Mouse (Mus musculus): ENCODE measurements around the gene Krtap27-1. TPM values are rescaled to one million over a fixed set of nuclear protein-coding genes. Genes with fewer than 3 reads are reported as not detected.

Gene Krtap27-1
- not detected in 2 replicates for polyA plus RNA-seq (2012; rRNA removed)

DNA sequence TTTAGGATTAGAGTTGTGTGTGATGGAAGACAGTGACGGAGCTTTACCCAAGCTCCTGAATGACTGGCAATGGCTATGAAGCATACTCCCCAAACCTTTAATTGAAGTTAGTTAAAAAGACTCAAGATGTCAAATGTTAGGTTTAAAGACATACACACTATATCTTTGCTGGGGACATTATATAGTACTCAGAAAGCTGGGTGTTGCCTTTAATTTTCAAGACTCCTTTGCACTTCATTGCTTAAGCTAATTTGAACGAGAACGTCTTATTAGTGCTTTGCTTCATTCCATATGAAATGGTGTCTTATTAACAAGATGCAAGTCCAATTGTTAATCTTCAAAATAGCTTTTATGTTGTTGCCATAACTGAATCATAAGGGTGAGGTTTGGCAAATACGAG, at the start of gene Krtap27-1:
Krtap27-1 (minus strand) TSS at position 101 of the 400 bp plus-strand sequence.
- H3K27ac ChIP-seq (ENCODE audit: control insufficient read depth, insufficient read depth, low read length) = no peak within 1 kb of the TSS
- no peak for DNase-seq
- H3K4me1 ChIP-seq (replicated peaks; ENCODE audit: control insufficient read depth, insufficient read depth, low read length) = no peaks in the 10 kb centered on the region
- no peaks in the 10 kb centered on the region for H3K36me3 ChIP-seq (ENCODE audit: control insufficient read depth, insufficient read depth, low read length)
- no peak within 1 kb of the TSS for H3K4me3 ChIP-seq (ENCODE audit: control insufficient read depth, insufficient read depth, low read length)
- 93% methylated on average over 4 of the region's 4 CpGs for WGBS
- H3K27me3 ChIP-seq (ENCODE audit: control insufficient read depth, insufficient read depth, low read length) = no peaks in the 10 kb centered on the region
- TF ChIP-seq POLR2A (IDR thresholded peaks at IDR 0.05; ENCODE audit: control insufficient read depth, extremely low read depth, insufficient read depth, low read length, poor library complexity) (no peak), CTCF (IDR thresholded peaks at IDR 0.05; ENCODE audit: borderline replicate concordance, control insufficient read depth, extremely low read depth, insufficient read depth, low read length, poor library complexity) (no peak)

DNA sequence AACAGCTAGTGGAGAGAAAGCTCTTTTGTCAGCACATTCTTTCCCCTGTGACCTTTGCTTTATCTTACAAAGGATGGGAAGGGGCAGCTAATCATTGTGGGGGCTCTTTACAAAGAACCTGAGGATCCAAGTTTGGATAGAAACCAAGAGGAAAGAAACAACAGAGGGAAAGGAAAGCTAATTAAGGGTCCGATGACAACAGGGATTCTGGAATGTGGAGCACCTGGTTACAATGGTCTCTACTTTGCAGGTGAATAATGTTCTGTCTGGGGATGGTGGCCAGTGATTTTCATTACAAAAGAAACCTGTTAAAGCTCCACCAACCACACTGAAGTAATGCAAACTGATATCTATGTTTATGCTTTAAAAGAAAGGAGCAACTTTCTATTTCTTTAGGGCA, 48.6 kb upstream of the Krtap27-1 start:
- WGBS = 53% methylated on average over 1 of the region's 1 CpGs
- Histone ChIP-seq H3K27me3 (ENCODE audit: control insufficient read depth, insufficient read depth, low read length) (no peaks in the 10 kb centered on the region), H3K27ac (ENCODE audit: control insufficient read depth, insufficient read depth, low read length) (no peak overlapping the region), H3K4me3 (ENCODE audit: control insufficient read depth, insufficient read depth, low read length) (no peak overlapping the region), H3K36me3 (ENCODE audit: control insufficient read depth, insufficient read depth, low read length) (no peaks in the 10 kb centered on the region), H3K4me1 (replicated peaks; ENCODE audit: control insufficient read depth, insufficient read depth, low read length) (no peaks in the 10 kb centered on the region)
- TF ChIP-seq CTCF (IDR thresholded peaks at IDR 0.05; ENCODE audit: borderline replicate concordance, control insufficient read depth, extremely low read depth, insufficient read depth, low read length, poor library complexity) (no peak), POLR2A (IDR thresholded peaks at IDR 0.05; ENCODE audit: control insufficient read depth, extremely low read depth, insufficient read depth, low read length, poor library complexity) (no peak)
- no peak for DNase-seq

DNA sequence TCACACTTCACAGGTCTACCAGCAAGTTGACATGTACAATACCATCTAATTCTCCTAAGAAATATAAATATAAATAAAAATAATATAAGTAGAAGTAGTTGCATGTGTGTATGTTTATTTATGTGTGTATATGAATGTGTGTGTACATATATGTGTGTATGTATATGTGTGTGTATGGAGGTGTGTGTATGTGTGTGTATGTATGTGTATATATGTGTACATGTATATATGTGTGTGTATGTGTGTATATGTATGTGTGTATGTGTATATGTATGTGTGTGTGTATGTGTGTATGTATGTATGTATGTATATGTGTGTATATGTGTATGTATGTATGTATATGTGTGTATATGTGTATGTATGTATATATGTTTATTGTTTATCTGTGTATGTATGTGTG, 45.1 kb upstream of the Krtap27-1 start:
- Histone ChIP-seq H3K4me3 (ENCODE audit: control insufficient read depth, insufficient read depth, low read length) (no peak overlapping the region), H3K27me3 (ENCODE audit: control insufficient read depth, insufficient read depth, low read length) (no peaks in the 10 kb centered on the region), H3K36me3 (ENCODE audit: control insufficient read depth, insufficient read depth, low read length) (no peaks in the 10 kb centered on the region), H3K4me1 (replicated peaks; ENCODE audit: control insufficient read depth, insufficient read depth, low read length) (no peaks in the 10 kb centered on the region), H3K27ac (ENCODE audit: control insufficient read depth, insufficient read depth, low read length) (no peak overlapping the region)
- TF ChIP-seq CTCF (IDR thresholded peaks at IDR 0.05; ENCODE audit: borderline replicate concordance, control insufficient read depth, extremely low read depth, insufficient read depth, low read length, poor library complexity) = no peak
- TF ChIP-seq POLR2A (IDR thresholded peaks at IDR 0.05; ENCODE audit: control insufficient read depth, extremely low read depth, insufficient read depth, low read length, poor library complexity) = no peak
- DNase-seq = no peak

DNA sequence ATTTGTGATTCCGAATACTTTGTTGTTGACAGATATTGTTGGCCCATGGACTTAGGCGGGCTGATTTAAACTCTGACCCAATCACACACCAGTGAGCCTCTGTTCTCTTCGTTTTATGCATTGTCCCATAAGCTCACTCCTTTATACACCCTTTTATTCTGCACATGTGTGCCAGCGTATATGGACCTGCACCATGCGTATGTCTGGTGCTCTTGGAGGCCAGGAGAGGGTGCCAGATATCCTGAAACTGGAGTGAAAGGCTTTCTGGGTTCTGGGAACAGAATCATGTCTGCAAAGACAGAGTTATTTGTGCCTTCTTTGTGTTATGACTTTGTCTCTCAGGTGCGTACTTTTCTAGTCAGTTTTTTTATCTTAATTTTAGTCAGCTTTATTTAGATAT, 39.8 kb upstream of the Krtap27-1 start:
- Histone ChIP-seq H3K4me3 (ENCODE audit: control insufficient read depth, insufficient read depth, low read length) (no peak overlapping the region), H3K27ac (ENCODE audit: control insufficient read depth, insufficient read depth, low read length) (no peak overlapping the region), H3K27me3 (ENCODE audit: control insufficient read depth, insufficient read depth, low read length) (no peaks in the 10 kb centered on the region), H3K4me1 (replicated peaks; ENCODE audit: control insufficient read depth, insufficient read depth, low read length) (no peaks in the 10 kb centered on the region), H3K36me3 (ENCODE audit: control insufficient read depth, insufficient read depth, low read length) (no peaks in the 10 kb centered on the region)
- no peak for DNase-seq
- TF ChIP-seq POLR2A (IDR thresholded peaks at IDR 0.05; ENCODE audit: control insufficient read depth, extremely low read depth, insufficient read depth, low read length, poor library complexity) = no peak
- TF ChIP-seq CTCF (IDR thresholded peaks at IDR 0.05; ENCODE audit: borderline replicate concordance, control insufficient read depth, extremely low read depth, insufficient read depth, low read length, poor library complexity) = no peak
- WGBS = 89% methylated on average over 6 of the region's 6 CpGs

DNA sequence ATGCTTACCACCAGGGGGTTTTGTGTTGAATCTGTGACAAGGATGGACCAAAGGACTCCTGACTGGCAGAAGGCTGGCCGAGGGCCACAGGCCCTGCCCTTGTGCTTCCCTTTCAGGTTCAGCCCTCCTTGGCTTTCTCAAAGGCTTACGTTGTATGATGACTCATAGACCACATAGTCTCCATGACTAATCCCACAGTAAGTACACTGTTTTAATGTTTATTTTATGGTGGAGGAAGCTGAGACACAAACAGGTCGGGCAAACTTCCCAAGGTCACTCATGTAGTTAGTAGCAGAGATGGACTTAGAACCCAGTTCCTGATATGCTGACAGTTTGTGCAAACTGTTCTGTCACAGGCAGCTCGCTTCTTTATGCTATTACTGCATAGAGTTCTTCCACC, 39.3 kb upstream of the Krtap27-1 start:
- DNase-seq = no peak
- no peak overlapping the region for H3K4me3 ChIP-seq (ENCODE audit: control insufficient read depth, insufficient read depth, low read length)
- WGBS = 73% methylated on average over 4 of the region's 4 CpGs
- H3K27ac ChIP-seq (ENCODE audit: control insufficient read depth, insufficient read depth, low read length) = no peak overlapping the region
- H3K27me3 ChIP-seq (ENCODE audit: control insufficient read depth, insufficient read depth, low read length) = no peaks in the 10 kb centered on the region
- H3K4me1 ChIP-seq (replicated peaks; ENCODE audit: control insufficient read depth, insufficient read depth, low read length) = no peaks in the 10 kb centered on the region
- no peaks in the 10 kb centered on the region for H3K36me3 ChIP-seq (ENCODE audit: control insufficient read depth, insufficient read depth, low read length)
- no peak for TF ChIP-seq CTCF (IDR thresholded peaks at IDR 0.05; ENCODE audit: borderline replicate concordance, control insufficient read depth, extremely low read depth, insufficient read depth, low read length, poor library complexity)
- no peak for TF ChIP-seq POLR2A (IDR thresholded peaks at IDR 0.05; ENCODE audit: control insufficient read depth, extremely low read depth, insufficient read depth, low read length, poor library complexity)

DNA sequence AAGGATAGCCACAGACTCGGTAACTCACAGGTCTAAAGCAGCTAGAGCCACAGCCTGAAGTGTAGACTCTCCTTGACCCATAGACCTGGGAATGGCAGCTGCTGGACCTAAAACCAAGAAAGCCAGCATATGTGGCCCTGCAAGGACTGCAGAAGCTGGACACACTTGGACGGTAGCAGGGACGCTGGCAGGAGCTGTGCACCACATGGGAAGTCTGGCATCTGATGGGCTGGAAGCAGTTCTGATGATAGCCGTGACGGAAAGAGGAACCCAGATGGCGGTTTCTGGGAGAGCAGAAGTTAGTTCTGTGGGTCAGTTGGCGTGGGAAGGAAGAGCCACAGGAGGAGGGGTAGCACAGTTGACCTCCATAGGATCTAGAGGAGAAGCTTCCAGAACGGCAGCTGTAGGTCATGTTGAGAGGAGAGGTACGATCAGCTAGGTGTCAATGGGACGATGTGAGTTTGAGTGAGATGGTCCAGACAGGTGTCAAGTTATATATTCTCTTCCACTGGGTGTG, 36.1 kb upstream of the Krtap27-1 start, which contains the start of gene 2310061N02Rik:
2310061N02Rik (minus strand) TSS at position 467 of the 517 bp plus-strand sequence.
- H3K36me3 ChIP-seq (ENCODE audit: control insufficient read depth, insufficient read depth, low read length) = no peaks in the 10 kb centered on the region
- no peaks in the 10 kb centered on the region for H3K27me3 ChIP-seq (ENCODE audit: control insufficient read depth, insufficient read depth, low read length)
- TF ChIP-seq POLR2A (IDR thresholded peaks at IDR 0.05; ENCODE audit: control insufficient read depth, extremely low read depth, insufficient read depth, low read length, poor library complexity) (no peak), CTCF (IDR thresholded peaks at IDR 0.05; ENCODE audit: borderline replicate concordance, control insufficient read depth, extremely low read depth, insufficient read depth, low read length, poor library complexity) (no peak)
- no peaks in the 10 kb centered on the region for H3K4me1 ChIP-seq (replicated peaks; ENCODE audit: control insufficient read depth, insufficient read depth, low read length)
- no peak within 1 kb of the TSS for H3K27ac ChIP-seq (ENCODE audit: control insufficient read depth, insufficient read depth, low read length)
- no peak within 1 kb of the TSS for H3K4me3 ChIP-seq (ENCODE audit: control insufficient read depth, insufficient read depth, low read length)
- DNase-seq = no peak
- 78% methylated on average over 10 of the region's 10 CpGs for WGBS
